Mouse (Mus musculus) left cerebral cortex, adult 2 months (tissue): ENCODE measurements around the gene Ifrd1. TPM values are rescaled to one million over a fixed set of nuclear protein-coding genes. Genes with fewer than 3 reads are reported as not detected.

Source experiments
- DNase-seq, 2 experiments: peaks; one replicate each; pipeline ENCODE4 v3.0.0; 2021 to 2022; ENCODE audit warnings: low spot score in 2 of 2, mixed read lengths in 1 of 2; ENCODE audit errors: extremely low spot score in 1 of 2
- H3K27ac ChIP-seq: fragments of 200-600 bp; 2 replicates; pipeline ENCODE4 v1.8.1; 2022
- H3K4me3 ChIP-seq: fragments of 200-600 bp; 2 replicates; pipeline ENCODE4 v1.8.1; 2022
- CTCF ChIP-seq: fragments of 200-600 bp; IDR thresholded peaks from 2 replicates; pipeline ENCODE4 v1.8.1; 2022; ENCODE audit warnings: antibody characterized with exemption, mild to moderate bottlenecking, moderate library complexity
- intact Hi-C: fragments of 180-260 bp; cut with DNase I; formaldehyde crosslinking; loops from one replicate; pipeline ENCODE4 v1.15.1; 2025
- total RNA-seq, 2 experiments: library from RNA; stranded (reverse); gene quantifications; 2 replicates each; pipeline ENCODE4 v1.2.3; 2021

Ifrd1 gene
- total RNA-seq, 2 experiments from 2014 or later, result 125 to 134 TPM

- no peak for TF ChIP-seq CTCF
- intact Hi-C loops, result no loop called here
Observed at GRCm38 (mm10) chr12:40217776-40218175, 30.5 kb downstream of the Ifrd1 start.

GRCm38 (mm10) chr12:40214888-40215876 is 33.1 kb downstream of the Ifrd1 start:
- H3K4me3 ChIP-seq, result no peak overlapping the region
- no peak for TF ChIP-seq CTCF
- intact Hi-C loops, result no loop called here
- no peak for DNase-seq
- no peak overlapping the region for H3K27ac ChIP-seq

More at GRCm38 (mm10) chr12:40217776-40218175, 30.5 kb downstream of the Ifrd1 start:
- DNase-seq, result no peak
- no peak overlapping the region for H3K27ac ChIP-seq
- no peak overlapping the region for H3K4me3 ChIP-seq

GRCm38 (mm10) chr12:40209049-40209448 is 39.3 kb downstream of the Ifrd1 start:
- H3K4me3 ChIP-seq, result no peak overlapping the region
- DNase-seq, result no peak
- no peak overlapping the region for H3K27ac ChIP-seq
- intact Hi-C loops, result no loop called here
- no peak for TF ChIP-seq CTCF

GRCm38 (mm10) chr12:40207909-40208308 is 40.4 kb downstream of the Ifrd1 start:
- TF ChIP-seq CTCF, result no peak
- intact Hi-C loops, result no loop called here

GRCm38 (mm10) chr12:40202161-40203035 is 45.9 kb downstream of the Ifrd1 start:
- no peak for TF ChIP-seq CTCF
- no peak for DNase-seq
- no peak overlapping the region for H3K27ac ChIP-seq
- H3K4me3 ChIP-seq, result no peak overlapping the region
- intact Hi-C loops, result no loop called here

More at GRCm38 (mm10) chr12:40207909-40208308, 40.4 kb downstream of the Ifrd1 start:
- no peak for DNase-seq
- Histone ChIP-seq H3K27ac (no peak overlapping the region), H3K4me3 (no peak overlapping the region)

- DNase-seq, result no peak
- Histone ChIP-seq H3K4me3 (no peak overlapping the region), H3K27ac (no peak overlapping the region)
- no peak for TF ChIP-seq CTCF
- intact Hi-C loops, result no loop called here
Observed at GRCm38 (mm10) chr12:40200484-40201235, 47.6 kb downstream of the Ifrd1 start.

- intact Hi-C loops, result no loop called here
- Histone ChIP-seq H3K27ac (no peak overlapping the region), H3K4me3 (no peak overlapping the region)
- DNase-seq, result peak; percentile 74 to 75
- TF ChIP-seq CTCF, result peak; percentile 96
Observed at GRCm38 (mm10) chr12:40199795-40200402, 48.4 kb downstream of the Ifrd1 start.

GRCm38 (mm10) chr12:40199302-40199701 is 49.0 kb downstream of the Ifrd1 start, which contains the start of gene Lsmem1:
TSS of gene Lsmem1 (minus strand) at chr12:40199490.
- Histone ChIP-seq H3K4me3 (no peak within 1 kb of the TSS), H3K27ac (no peak within 1 kb of the TSS)
- intact Hi-C loops, result no loop called here
- DNase-seq, result no peak
- no peak for TF ChIP-seq CTCF

- TF ChIP-seq CTCF, result no peak
- Histone ChIP-seq H3K4me3 (no peak overlapping the region), H3K27ac (no peak overlapping the region)
- intact Hi-C loops, result no loop called here
- no peak for DNase-seq
Observed at GRCm38 (mm10) chr12:40198427-40198826, 49.9 kb downstream of the Ifrd1 start.

GRCm38 (mm10) chr12:40198019-40198418 is 50.3 kb downstream of the Ifrd1 start:
- no peak overlapping the region for H3K4me3 ChIP-seq
- no peak for DNase-seq
- no peak overlapping the region for H3K27ac ChIP-seq
- no peak for TF ChIP-seq CTCF
- intact Hi-C loops, result no loop called here

GRCm38 (mm10) chr12:40197511-40197910 is 50.8 kb downstream of the Ifrd1 start:
- Histone ChIP-seq H3K27ac (no peak overlapping the region), H3K4me3 (no peak overlapping the region)
- no peak for TF ChIP-seq CTCF
- intact Hi-C loops, result no loop called here
- no peak for DNase-seq
